Mouse (Mus musculus) left cerebral cortex, adult 2 months (tissue): ENCODE data around the gene Mmachc. TPM values are rescaled to one million over a fixed set of nuclear protein-coding genes. Genes with fewer than 3 reads are reported as not detected.
A peak's percentile ranks its signal among the peaks of the same experiment; 100 is the strongest.

ENCODE experiments used
- DNase-seq, 2 experiments: peaks; one replicate each; pipeline ENCODE4 v3.0.0; 2021 to 2022; ENCODE audit warnings: low spot score in 2 of 2, mixed read lengths in 1 of 2; ENCODE audit errors: extremely low spot score in 1 of 2
- H3K27ac ChIP-seq: fragments of 200-600 bp; 2 replicates; pipeline ENCODE4 v1.8.1; 2022
- H3K4me3 ChIP-seq: fragments of 200-600 bp; 2 replicates; pipeline ENCODE4 v1.8.1; 2022
- CTCF ChIP-seq: fragments of 200-600 bp; IDR thresholded peaks from 2 replicates; pipeline ENCODE4 v1.8.1; 2022; ENCODE audit warnings: antibody characterized with exemption, mild to moderate bottlenecking, moderate library complexity
- intact Hi-C: fragments of 180-260 bp; cut with DNase I; formaldehyde crosslinking; loops from one replicate; pipeline ENCODE4 v1.15.1; 2025
- long read RNA-seq, 2 experiments: library from polyadenylated mRNA; stranded (forward); transcript quantifications; one replicate each; pipeline ENCODE4 v2.0.0; 2021; ENCODE audit warnings: borderline mapping rate in 2 of 2
- total RNA-seq, 2 experiments: library from RNA; stranded (reverse); gene quantifications; 2 replicates each; pipeline ENCODE4 v1.2.3; 2021

The Mmachc gene
- 10 to 100 TPM; 15.2 to 15.4 TPM for total RNA-seq
- long read RNA-seq, experiment 1, transcript Mmachc-201 (4 exons, 2,106 nt), result major isoform, 12 of 13 reads
- long read RNA-seq, experiment 1, partial matches to known transcripts, result 1 of 13 reads
- long read RNA-seq, experiment 1, other reads (novel, unspliced or antisense), result 0 of 13 reads
- long read RNA-seq, experiment 2, partial matches to known transcripts, result 0 of 6 reads
- long read RNA-seq, experiment 2, other reads (novel, unspliced or antisense), result 2 of 6 reads

DNA sequence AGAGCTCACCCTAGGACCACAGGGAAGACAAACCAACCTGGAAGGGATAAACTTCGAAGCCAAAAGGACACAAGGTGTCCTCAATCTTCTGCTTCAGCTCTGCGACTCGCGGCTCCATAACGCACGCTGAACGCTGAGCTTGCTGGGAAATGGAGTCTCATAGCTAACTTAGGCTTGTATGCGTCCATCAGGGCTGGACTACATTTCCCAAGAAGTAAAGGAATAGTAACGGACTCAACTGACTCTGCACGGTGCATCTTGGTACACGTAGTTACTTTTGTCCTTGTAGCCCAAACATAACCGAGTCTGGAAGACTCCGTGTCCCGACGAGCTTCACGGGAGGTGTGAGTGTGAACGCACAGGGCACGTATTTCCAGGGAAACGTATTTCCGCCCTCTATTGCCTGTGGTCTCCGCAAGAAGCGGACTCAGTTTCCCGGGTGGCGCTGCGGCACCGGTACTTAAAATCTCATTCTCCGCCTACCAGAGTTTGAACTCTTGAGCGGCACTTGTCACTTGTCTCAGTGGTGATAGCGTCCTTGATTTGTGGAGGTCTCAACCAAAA is at the start of gene Mmachc, which contains the start of gene Ccdc163:
Gene Mmachc, minus strand, starts transcription at position 206 of the 564 bp plus-strand sequence.
Gene Ccdc163, plus strand, starts transcription at position 309 of the 564 bp plus-strand sequence.
- peak within 1 kb of the TSS; percentile 88 for H3K27ac ChIP-seq
- intact Hi-C loops, result no loop called here
- peak within 1 kb of the TSS; percentile 76 for H3K4me3 ChIP-seq
- peak; percentile 85 to 92 for DNase-seq
- peak; percentile 10 for TF ChIP-seq CTCF

DNA sequence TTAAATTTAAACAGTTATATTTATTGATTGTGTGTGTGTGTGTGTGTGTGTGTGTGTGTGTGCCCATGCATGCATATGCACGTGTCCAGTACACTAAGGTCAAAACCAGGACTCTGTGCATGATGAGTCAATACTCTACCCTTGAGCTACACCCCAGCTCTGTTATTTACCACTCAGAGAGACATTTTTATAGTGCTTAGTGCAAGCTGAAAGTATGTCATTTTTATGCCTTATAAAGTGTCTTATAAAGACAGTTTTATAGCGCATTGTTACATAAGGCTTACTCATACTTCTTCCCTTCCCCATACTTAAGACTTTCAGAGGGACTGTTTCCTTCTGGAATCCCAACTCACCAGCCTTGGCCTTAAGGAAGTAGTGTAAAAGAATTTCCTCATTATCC is 41.5 kb upstream of the Mmachc start:
- no peak overlapping the region for H3K4me3 ChIP-seq
- intact Hi-C loops, result no loop called here
- no peak for TF ChIP-seq CTCF
- H3K27ac ChIP-seq, result no peak overlapping the region; the same call in 1 of the 2 replicates
- no peak for DNase-seq

DNA sequence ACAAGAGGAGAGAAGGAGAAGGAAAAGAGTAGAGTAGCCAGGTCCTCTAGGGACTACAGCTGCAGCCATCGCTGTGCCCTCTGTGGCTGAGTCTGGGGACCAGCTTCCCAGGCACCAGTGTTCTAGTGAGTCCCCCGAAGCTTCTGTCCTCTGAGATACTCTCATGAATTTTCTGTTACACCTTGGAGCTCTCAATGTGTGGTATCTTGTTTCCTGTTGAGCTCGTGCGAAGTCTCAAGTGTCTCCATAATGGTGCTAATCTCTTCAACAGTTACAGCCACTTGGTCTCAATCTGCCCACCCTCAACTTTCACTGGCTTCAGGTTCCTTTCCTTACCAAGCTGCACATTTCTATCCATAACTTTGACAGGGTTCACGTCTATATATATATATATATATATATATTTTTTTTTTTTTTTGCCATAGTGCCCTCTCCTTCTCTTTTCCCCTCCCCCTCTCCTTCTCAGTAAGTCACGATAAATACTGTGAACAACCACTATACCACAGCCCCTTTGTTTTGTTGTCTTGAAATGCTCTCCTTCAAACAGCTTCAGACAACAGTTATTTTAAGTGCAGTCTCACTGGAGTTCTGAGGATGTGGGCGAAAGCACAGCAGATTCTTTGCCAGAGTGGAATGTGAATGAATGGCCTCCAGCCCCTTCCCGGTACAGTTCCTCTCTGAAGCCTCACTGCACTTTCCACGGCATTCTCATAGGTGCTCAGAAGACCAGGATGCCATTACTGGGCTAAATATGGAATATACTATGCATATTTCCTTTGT is 31.0 kb upstream of the Mmachc start:
- H3K27ac ChIP-seq, result no peak overlapping the region
- intact Hi-C loops, result no loop called here
- TF ChIP-seq CTCF, result no peak
- no peak overlapping the region for H3K4me3 ChIP-seq
- DNase-seq, result no peak

DNA sequence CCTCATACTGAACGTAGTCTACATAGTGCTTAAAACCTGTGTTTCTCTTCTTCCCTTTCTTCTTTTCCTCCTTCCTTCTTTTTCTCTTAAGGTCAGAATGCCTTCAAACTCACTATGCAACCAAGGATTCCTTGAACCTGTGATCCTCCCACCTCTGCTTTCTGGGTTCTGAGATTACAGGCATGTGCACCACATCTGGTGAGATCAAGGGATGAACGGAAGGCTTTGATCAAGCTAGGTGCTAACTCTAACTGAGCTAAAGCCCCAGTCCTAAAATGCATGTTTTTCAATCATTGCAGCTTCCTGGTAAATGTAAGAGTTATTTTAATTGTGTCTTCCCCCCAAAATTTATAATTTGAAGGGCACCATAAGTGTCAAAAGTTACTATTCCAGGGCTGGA is 26.8 kb upstream of the Mmachc start:
- Histone ChIP-seq H3K4me3 (no peak overlapping the region), H3K27ac (no peak overlapping the region)
- no peak for TF ChIP-seq CTCF
- intact Hi-C loops, result no loop called here
- no peak for DNase-seq

DNA sequence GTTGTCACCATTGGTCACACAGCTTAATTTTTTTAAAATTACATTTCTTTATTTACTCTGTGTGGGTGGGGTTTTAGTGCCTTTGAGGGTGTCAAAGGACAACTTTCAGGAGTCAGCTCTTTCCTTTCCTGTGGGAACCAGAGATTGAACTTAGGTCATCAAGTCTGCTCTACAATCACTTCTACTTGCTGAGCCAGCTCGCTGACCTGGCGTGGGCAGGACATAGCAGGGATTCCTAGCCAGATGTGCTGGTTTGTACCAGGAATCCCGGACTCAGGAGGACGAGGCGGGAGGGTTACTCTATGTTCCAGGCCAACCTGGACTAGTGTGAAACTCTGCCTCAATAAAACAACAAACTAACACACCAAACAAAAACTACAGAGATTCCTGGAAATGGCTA is 24.1 kb upstream of the Mmachc start:
- no peak for DNase-seq
- TF ChIP-seq CTCF, result no peak
- intact Hi-C loops, result no loop called here
- Histone ChIP-seq H3K4me3 (no peak overlapping the region), H3K27ac (no peak overlapping the region)

DNA sequence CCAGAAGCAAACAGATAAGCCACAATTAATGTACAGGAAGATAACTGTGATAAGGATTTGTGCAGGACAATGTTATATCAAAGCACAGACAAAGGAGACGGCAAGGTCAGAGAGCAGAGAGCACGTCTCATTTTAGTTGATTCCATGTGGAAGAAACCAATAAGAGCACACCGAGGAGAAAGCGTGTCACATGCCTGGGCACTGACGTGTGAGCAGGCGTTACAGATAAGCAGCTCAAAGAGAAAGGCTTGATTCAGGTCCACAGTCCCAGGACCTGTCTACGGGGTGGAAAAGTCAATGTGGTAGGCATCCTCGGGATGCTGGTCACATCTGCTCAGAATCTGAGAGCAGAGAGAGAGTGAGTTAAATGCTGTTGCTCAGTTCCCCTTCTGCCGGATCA is 22.9 kb upstream of the Mmachc start:
- no peak for DNase-seq
- intact Hi-C loops, result no loop called here
- no peak overlapping the region for H3K4me3 ChIP-seq
- H3K27ac ChIP-seq, result no peak overlapping the region
- no peak for TF ChIP-seq CTCF

DNA sequence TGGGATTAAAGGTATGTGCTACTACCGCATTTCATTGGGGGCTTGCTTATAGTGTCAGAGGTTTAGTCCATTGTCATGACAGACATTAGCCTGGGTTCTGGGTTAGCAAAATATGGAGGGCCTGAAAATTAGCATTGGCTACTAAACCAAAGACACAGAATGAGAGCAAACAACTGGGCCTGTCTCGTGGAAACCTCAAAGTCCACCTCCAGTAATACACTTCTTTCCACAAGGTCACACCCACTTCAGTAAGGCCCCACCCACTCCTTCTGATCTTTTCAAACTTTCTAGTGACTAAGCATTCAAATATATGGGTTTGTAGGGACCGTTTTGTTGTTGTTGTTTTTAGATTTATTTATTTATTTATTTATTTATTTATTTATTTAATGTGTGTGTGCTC is 21.3 kb upstream of the Mmachc start:
- no peak for DNase-seq
- no peak overlapping the region for H3K4me3 ChIP-seq
- intact Hi-C loops, result no loop called here
- TF ChIP-seq CTCF, result no peak
- H3K27ac ChIP-seq, result no peak overlapping the region

DNA sequence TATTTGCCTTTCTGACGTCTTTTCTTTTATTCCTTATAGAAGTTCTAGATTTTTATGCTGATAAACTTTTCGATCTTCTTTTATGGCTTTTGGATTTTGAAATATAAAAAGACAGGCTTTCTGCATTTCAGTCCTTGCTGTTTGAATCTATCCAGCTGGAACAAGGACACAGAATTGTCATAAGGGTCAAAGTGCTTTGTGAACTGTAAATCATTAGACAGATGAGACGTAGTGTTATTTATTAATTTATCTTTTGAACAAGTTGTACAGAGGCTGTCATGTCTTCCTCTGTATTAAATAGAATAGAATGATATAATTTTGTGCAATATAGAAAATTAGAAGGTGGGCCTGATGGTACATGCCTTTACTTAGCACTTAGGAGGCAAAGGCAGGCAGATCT is 19.2 kb upstream of the Mmachc start:
- H3K27ac ChIP-seq, result no peak overlapping the region
- intact Hi-C loops, result no loop called here
- no peak for TF ChIP-seq CTCF
- DNase-seq, result no peak
- no peak overlapping the region for H3K4me3 ChIP-seq

DNA sequence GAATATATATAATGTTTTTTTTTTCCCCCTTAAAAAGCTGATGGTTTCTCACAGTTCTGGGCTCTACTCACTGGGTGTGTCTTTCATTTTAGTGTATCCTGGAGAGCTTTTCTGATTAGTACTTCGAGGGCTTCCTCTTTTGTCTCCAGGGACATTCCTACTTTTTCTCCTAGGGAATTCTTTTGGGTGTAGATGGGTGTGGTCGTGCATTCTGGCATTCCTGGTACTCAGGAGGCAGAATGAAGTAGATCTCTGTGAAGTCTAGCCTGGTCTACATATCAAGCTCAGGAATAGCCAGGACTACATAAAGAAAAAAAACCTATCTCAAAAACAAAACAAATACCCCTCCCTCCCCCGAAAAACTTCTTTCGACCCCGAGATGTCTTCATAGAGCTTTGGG is 17.2 kb upstream of the Mmachc start:
- intact Hi-C loops, result no loop called here
- TF ChIP-seq CTCF, result no peak
- Histone ChIP-seq H3K4me3 (no peak overlapping the region), H3K27ac (no peak overlapping the region)
- no peak for DNase-seq

DNA sequence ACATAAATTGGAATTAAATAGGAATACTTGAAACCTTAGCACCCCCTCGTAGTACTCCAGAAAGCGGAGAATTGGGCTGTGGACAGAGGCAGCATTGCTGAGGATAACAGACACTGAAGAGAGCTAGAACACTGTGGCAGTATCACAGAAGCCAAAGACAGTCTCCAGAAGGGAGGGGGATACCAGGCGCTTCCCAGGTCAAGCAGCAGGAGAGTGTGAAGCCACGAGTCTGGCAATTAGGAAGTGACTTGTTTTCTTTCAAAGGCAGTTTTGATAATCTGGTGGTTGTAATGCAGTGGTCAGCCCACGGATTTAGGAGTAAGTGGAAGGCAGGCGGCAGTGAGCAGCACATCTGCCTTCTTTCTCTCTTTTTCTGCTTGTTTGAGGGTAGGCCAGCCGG is 14.0 kb upstream of the Mmachc start:
- H3K27ac ChIP-seq, result no peak overlapping the region
- no peak for DNase-seq
- no peak for TF ChIP-seq CTCF
- peak overlapping the region; percentile 6; the same call in 1 of the 2 replicates for H3K4me3 ChIP-seq
- intact Hi-C loops, result no loop called here

DNA sequence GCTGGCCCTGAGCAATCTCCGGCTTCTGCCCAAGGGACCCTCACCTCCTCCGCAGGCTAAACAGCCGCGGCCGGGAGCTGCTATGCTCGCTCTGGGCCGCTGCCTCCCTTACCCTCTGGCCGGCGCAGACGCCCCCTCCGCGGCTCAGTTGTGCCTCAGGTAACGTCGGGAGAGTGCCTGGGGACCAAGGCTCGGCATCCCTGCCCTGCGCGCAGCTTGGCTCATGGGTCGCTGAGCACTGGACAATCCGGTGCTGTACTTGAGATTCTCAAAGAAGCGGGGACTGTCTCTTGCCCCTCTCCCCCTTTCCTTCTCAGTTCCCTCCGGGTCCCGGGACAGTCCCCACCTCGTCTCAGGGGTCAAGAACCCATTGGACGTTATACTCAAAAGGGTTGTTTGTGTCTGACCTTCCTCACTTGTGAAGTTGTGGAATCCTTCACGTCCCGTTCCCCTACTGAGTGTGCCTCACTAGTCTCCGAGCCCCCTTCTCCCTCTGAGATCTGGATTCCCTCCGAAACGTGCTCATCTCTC is 13.0 kb upstream of the Mmachc start:
- intact Hi-C loops, result no loop called here
- DNase-seq, result no peak
- Histone ChIP-seq H3K27ac (peak overlapping the region; percentile 76), H3K4me3 (peak overlapping the region; percentile 98)
- no peak for TF ChIP-seq CTCF
